Mouse (Mus musculus) stomach, postnatal 0 days (tissue): Measurements from ENCODE around the gene Cpm. TPM values are rescaled to one million over a fixed set of nuclear protein-coding genes. Genes with fewer than 3 reads are reported as not detected.

Experiments
- ATAC-seq: fragments of 200-750 bp; cut with Nextera tagmentation; 2 replicates; pipeline ENCODE4 v1.8.0; 2017; ENCODE audit not compliant: low FRiP score, low TSS enrichment
- DNase-seq: peaks from one replicate; pipeline ENCODE4 v3.0.0-alpha.2; 2016; ENCODE audit warnings: low spot score
- H3K27ac ChIP-seq: fragments of 300-500 bp; sonication (generic); replicated peaks from 2 replicates; pipeline ENCODE4 v1.5.1; 2014; ENCODE audit warnings: mild to moderate bottlenecking, control low read depth
- H3K27me3 ChIP-seq: fragments of 300-500 bp; sonication (generic); 2 replicates; pipeline ENCODE4 v1.6.1; 2014; ENCODE audit warnings: low read length; ENCODE audit not compliant: control insufficient read depth, insufficient read depth
- H3K36me3 ChIP-seq: fragments of 300-500 bp; sonication (generic); 2 replicates; pipeline ENCODE4 v1.6.1; 2014; ENCODE audit warnings: low read length, mixed read lengths; ENCODE audit not compliant: control insufficient read depth, insufficient read depth
- H3K4me1 ChIP-seq: fragments of 300-500 bp; sonication (generic); replicated peaks from 2 replicates; pipeline ENCODE4 v1.6.1; 2014; ENCODE audit warnings: antibody characterized with exemption; ENCODE audit not compliant: control insufficient read depth, insufficient read depth
- H3K4me2 ChIP-seq: fragments of 300-500 bp; sonication (generic); replicated peaks from 2 replicates; pipeline ENCODE4 v1.6.1; 2014; ENCODE audit warnings: low read depth, mild to moderate bottlenecking, control low read depth, moderate library complexity
- H3K4me3 ChIP-seq: fragments of 300-500 bp; sonication (generic); 2 replicates; pipeline ENCODE4 v1.5.1; 2014; ENCODE audit warnings: low read depth, low read length, control low read depth
- H3K9ac ChIP-seq: fragments of 300-500 bp; sonication (generic); 2 replicates; pipeline ENCODE4 v1.6.1; 2014; ENCODE audit warnings: mild to moderate bottlenecking, low read length, control low read depth, mixed read lengths
- H3K9me3 ChIP-seq: fragments of 300-500 bp; sonication (generic); 2 replicates; pipeline ENCODE4 v1.6.1; 2016; ENCODE audit warnings: low read length; ENCODE audit not compliant: control insufficient read depth
- CTCF ChIP-seq: IDR thresholded peaks from 2 replicates; pipeline ENCODE4 v1.5.1; 2016; ENCODE audit warnings: antibody characterized with exemption, low read depth, mild to moderate bottlenecking, moderate library complexity
- EP300 ChIP-seq: optimal IDR thresholded peaks from 2 replicates; pipeline ENCODE3; 2016; ENCODE audit warnings: antibody characterized with exemption
- WGBS: fragments of 180-500 bp; shearing (Covaris S2); extraction: QIAGEN DNeasy Blood & Tissue Kit; methylation state at CpG from one replicate; pipeline ENCODE4 v1.1.7; 2014; 5-methylcytosine and 5-hydroxymethylcytosine counted together
- polyA plus RNA-seq: library from polyadenylated mRNA; unstranded; fragments of >200 nt; fragmentation: Nextera tagmentation; extraction: Ambion mirVana; gene quantifications from 2 replicates; pipeline ENCODE4 v1.2.1, GENCODE M21; 2015

Gene Cpm
- polyA plus RNA-seq, 1 experiment from 2014 or later: 22.9 TPM

DNA sequence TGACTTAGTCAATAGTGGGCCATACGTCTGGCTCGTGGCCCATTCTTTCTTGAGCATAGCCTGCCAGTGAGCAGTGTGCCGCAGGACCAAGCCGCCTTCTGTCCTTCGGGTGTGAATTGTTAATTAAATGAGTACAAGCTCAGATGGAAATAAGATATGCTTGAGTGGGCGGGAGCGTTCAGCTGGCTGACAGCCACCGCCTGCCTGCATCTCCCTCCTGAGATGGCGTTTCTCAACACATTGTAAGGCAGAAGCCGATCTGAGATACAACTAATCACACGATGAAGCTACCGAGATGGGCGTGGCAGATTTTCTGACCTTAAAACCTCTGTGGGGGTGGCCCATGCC, 17.8 kb downstream of the Cpm start:
- Histone ChIP-seq H3K9me3 (no peaks in the 10 kb centered on the region), H3K4me2 (no peak overlapping the region), H3K36me3 (no peaks in the 10 kb centered on the region), H3K27ac (no peak overlapping the region), H3K9ac (no peak overlapping the region), H3K27me3 (no peaks in the 10 kb centered on the region), H3K4me1 (no peaks in the 10 kb centered on the region), H3K4me3 (no peak overlapping the region)
- TF ChIP-seq EP300 (no peak), CTCF (no peak)
- peak; percentile 39 for ATAC-seq
- WGBS: 68% methylated on average over 13 of the region's 13 CpGs
- DNase-seq: peak; percentile 43

GRCm38 (mm10) chr10:117647964-117648472, 18.7 kb downstream of the Cpm start:
- no peaks in the 10 kb centered on the region for H3K4me1 ChIP-seq
- H3K36me3 ChIP-seq: no peaks in the 10 kb centered on the region
- H3K9me3 ChIP-seq: no peaks in the 10 kb centered on the region
- H3K4me2 ChIP-seq: no peak overlapping the region
- 80% methylated on average over 2 of the region's 2 CpGs for WGBS
- no peaks in the 10 kb centered on the region for H3K27me3 ChIP-seq
- no peak overlapping the region for H3K9ac ChIP-seq
- DNase-seq (no peak), ATAC-seq (no peak)
- no peak overlapping the region for H3K27ac ChIP-seq
- no peak for TF ChIP-seq EP300
- no peak for TF ChIP-seq CTCF
- no peak overlapping the region for H3K4me3 ChIP-seq

GRCm38 (mm10) chr10:117648643-117649042, 19.3 kb downstream of the Cpm start:
- no peak overlapping the region for H3K27ac ChIP-seq
- no peaks in the 10 kb centered on the region for H3K9me3 ChIP-seq
- H3K36me3 ChIP-seq: no peaks in the 10 kb centered on the region
- DNase-seq (no peak), ATAC-seq (no peak)
- H3K27me3 ChIP-seq: no peaks in the 10 kb centered on the region
- H3K4me1 ChIP-seq: no peaks in the 10 kb centered on the region
- 60% methylated on average over 3 of the region's 3 CpGs for WGBS
- TF ChIP-seq CTCF (no peak), EP300 (no peak)
- H3K4me3 ChIP-seq: no peak overlapping the region
- H3K4me2 ChIP-seq: no peak overlapping the region
- H3K9ac ChIP-seq: no peak overlapping the region

- Histone ChIP-seq H3K27me3 (no peaks in the 10 kb centered on the region), H3K4me3 (no peak overlapping the region), H3K36me3 (no peaks in the 10 kb centered on the region), H3K9me3 (no peaks in the 10 kb centered on the region), H3K27ac (no peak overlapping the region), H3K9ac (no peak overlapping the region), H3K4me2 (no peak overlapping the region), H3K4me1 (no peaks in the 10 kb centered on the region)
- DNase-seq (peak; percentile 43), ATAC-seq (peak; percentile 31; the same call in 1 of the 2 replicates)
- WGBS: 79% methylated on average over 11 of the region's 11 CpGs
- TF ChIP-seq EP300: no peak
- no peak for TF ChIP-seq CTCF
Measured at GRCm38 (mm10) chr10:117649292-117650041, 20.2 kb downstream of the Cpm start.

- DNase-seq (no peak), ATAC-seq (0 out of 2 replicates have a peak, but pooled peaks have one; percentile 8)
- Histone ChIP-seq H3K27me3 (no peaks in the 10 kb centered on the region), H3K9me3 (no peaks in the 10 kb centered on the region), H3K27ac (no peak overlapping the region), H3K9ac (no peak overlapping the region), H3K4me2 (no peak overlapping the region), H3K4me1 (no peaks in the 10 kb centered on the region), H3K4me3 (no peak overlapping the region), H3K36me3 (no peaks in the 10 kb centered on the region)
- TF ChIP-seq CTCF: no peak
- no peak for TF ChIP-seq EP300
- 78% methylated on average over 12 of the region's 12 CpGs for WGBS
Measured at GRCm38 (mm10) chr10:117650042-117650655, 20.8 kb downstream of the Cpm start.

- ATAC-seq (no peak), DNase-seq (no peak)
- TF ChIP-seq EP300 (no peak), CTCF (no peak)
- no peak overlapping the region for H3K4me3 ChIP-seq
- no peak overlapping the region for H3K27ac ChIP-seq
- WGBS: 73% methylated on average over 7 of the region's 7 CpGs
- H3K4me1 ChIP-seq: no peaks in the 10 kb centered on the region
- no peaks in the 10 kb centered on the region for H3K36me3 ChIP-seq
- no peaks in the 10 kb centered on the region for H3K27me3 ChIP-seq
- no peaks in the 10 kb centered on the region for H3K9me3 ChIP-seq
- H3K9ac ChIP-seq: no peak overlapping the region
- no peak overlapping the region for H3K4me2 ChIP-seq
Measured at GRCm38 (mm10) chr10:117650725-117651124, 21.4 kb downstream of the Cpm start.
